Mouse (Mus musculus): ENCODE results near the gene D630023F18Rik. TPM values are rescaled to one million over a fixed set of nuclear protein-coding genes. Genes with fewer than 3 reads are reported as not detected.

Gene D630023F18Rik
- polyA plus RNA-seq, 1 experiment from 2014 or later = 0.64 TPM

- Histone ChIP-seq H3K9ac (ENCODE audit: low read depth, low read length) (no peak overlapping the region), H3K27me3 (replicated peaks; ENCODE audit: control insufficient read depth, insufficient read depth, low read length) (no peaks in the 10 kb centered on the region), H3K36me3 (ENCODE audit: control insufficient read depth, insufficient read depth, low read length) (no peaks in the 10 kb centered on the region), H3K9me3 (ENCODE audit: control insufficient read depth, low read length) (no peaks in the 10 kb centered on the region), H3K4me2 (ENCODE audit: low read depth, low read length) (no peak overlapping the region), H3K4me1 (ENCODE audit: control insufficient read depth, insufficient read depth, low read length) (no peaks in the 10 kb centered on the region), H3K27ac (replicated peaks; ENCODE audit: low read depth, low read length) (no peak overlapping the region), H3K4me3 (ENCODE audit: low read depth, low read length) (no peak overlapping the region)
- 83% methylated on average over 5 of the region's 5 CpGs for WGBS
- ATAC-seq (ENCODE audit: low read depth) = no peak
- DNase-seq (ENCODE audit: low spot score) = no peak
These were observed 24.3 kb upstream of the D630023F18Rik start for GRCm38 (mm10) chr1:65147326-65147725.

DNA sequence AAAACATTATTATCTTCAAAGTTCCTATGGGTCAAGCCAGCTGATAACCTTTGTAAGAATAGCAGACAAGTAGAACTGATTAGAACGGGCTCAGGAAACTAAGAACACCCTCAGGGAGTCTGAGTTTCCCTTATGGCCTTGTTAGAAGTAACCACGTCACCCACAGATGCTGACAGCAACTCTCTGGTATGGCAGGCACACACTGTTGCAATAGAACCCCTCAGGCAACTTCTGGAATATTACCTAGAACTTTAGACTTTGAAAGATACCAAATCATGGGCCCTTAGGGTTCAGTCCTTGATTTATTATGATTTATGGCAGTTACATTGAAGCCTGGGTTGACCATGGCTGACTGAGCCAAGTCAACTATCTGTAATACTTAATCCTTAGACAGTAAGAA is 23.6 kb upstream of the D630023F18Rik start:
- H3K9me3 ChIP-seq (ENCODE audit: control insufficient read depth, low read length) = no peaks in the 10 kb centered on the region
- 49% methylated on average over 2 of the region's 2 CpGs for WGBS
- ATAC-seq (ENCODE audit: low read depth) (no peak), DNase-seq (ENCODE audit: low spot score) (no peak)
- H3K9ac ChIP-seq (ENCODE audit: low read depth, low read length) = no peak overlapping the region
- H3K27ac ChIP-seq (replicated peaks; ENCODE audit: low read depth, low read length) = no peak overlapping the region
- no peaks in the 10 kb centered on the region for H3K4me1 ChIP-seq (ENCODE audit: control insufficient read depth, insufficient read depth, low read length)
- no peaks in the 10 kb centered on the region for H3K27me3 ChIP-seq (replicated peaks; ENCODE audit: control insufficient read depth, insufficient read depth, low read length)
- H3K4me2 ChIP-seq (ENCODE audit: low read depth, low read length) = no peak overlapping the region
- no peaks in the 10 kb centered on the region for H3K36me3 ChIP-seq (ENCODE audit: control insufficient read depth, insufficient read depth, low read length)
- H3K4me3 ChIP-seq (ENCODE audit: low read depth, low read length) = no peak overlapping the region

- DNase-seq (ENCODE audit: low spot score) = no peak
- Histone ChIP-seq H3K4me3 (ENCODE audit: low read depth, low read length) (no peak overlapping the region), H3K4me2 (ENCODE audit: low read depth, low read length) (no peak overlapping the region), H3K27ac (replicated peaks; ENCODE audit: low read depth, low read length) (no peak overlapping the region), H3K27me3 (replicated peaks; ENCODE audit: control insufficient read depth, insufficient read depth, low read length) (no peaks in the 10 kb centered on the region), H3K9me3 (ENCODE audit: control insufficient read depth, low read length) (no peaks in the 10 kb centered on the region), H3K36me3 (ENCODE audit: control insufficient read depth, insufficient read depth, low read length) (no peaks in the 10 kb centered on the region), H3K9ac (ENCODE audit: low read depth, low read length) (no peak overlapping the region), H3K4me1 (ENCODE audit: control insufficient read depth, insufficient read depth, low read length) (no peaks in the 10 kb centered on the region)
- ATAC-seq (ENCODE audit: low read depth) = no peak
- WGBS = 71% methylated on average over 2 of the region's 2 CpGs
These were observed 21.8 kb upstream of the D630023F18Rik start for GRCm38 (mm10) chr1:65144783-65145182.

GRCm38 (mm10) chr1:65137560-65137959 is 14.5 kb upstream of the D630023F18Rik start:
- Histone ChIP-seq H3K27me3 (replicated peaks; ENCODE audit: control insufficient read depth, insufficient read depth, low read length) (no peaks in the 10 kb centered on the region), H3K36me3 (ENCODE audit: control insufficient read depth, insufficient read depth, low read length) (no peaks in the 10 kb centered on the region), H3K27ac (replicated peaks; ENCODE audit: low read depth, low read length) (no peak overlapping the region), H3K4me2 (ENCODE audit: low read depth, low read length) (no peak overlapping the region), H3K4me3 (ENCODE audit: low read depth, low read length) (no peak overlapping the region), H3K9ac (ENCODE audit: low read depth, low read length) (no peak overlapping the region), H3K4me1 (ENCODE audit: control insufficient read depth, insufficient read depth, low read length) (no peaks in the 10 kb centered on the region), H3K9me3 (ENCODE audit: control insufficient read depth, low read length) (no peaks in the 10 kb centered on the region)
- ATAC-seq (ENCODE audit: low read depth) (no peak), DNase-seq (ENCODE audit: low spot score) (no peak)
- 79% methylated on average over 6 of the region's 6 CpGs for WGBS

GRCm38 (mm10) chr1:65132833-65133232 is 9.8 kb upstream of the D630023F18Rik start:
- ATAC-seq (ENCODE audit: low read depth) (no peak), DNase-seq (ENCODE audit: low spot score) (no peak)
- H3K9me3 ChIP-seq (ENCODE audit: control insufficient read depth, low read length) = no peaks in the 10 kb centered on the region
- no peaks in the 10 kb centered on the region for H3K36me3 ChIP-seq (ENCODE audit: control insufficient read depth, insufficient read depth, low read length)
- H3K4me2 ChIP-seq (ENCODE audit: low read depth, low read length) = no peak overlapping the region
- no peak overlapping the region for H3K9ac ChIP-seq (ENCODE audit: low read depth, low read length)
- no peak overlapping the region for H3K4me3 ChIP-seq (ENCODE audit: low read depth, low read length)
- no peak overlapping the region for H3K27ac ChIP-seq (replicated peaks; ENCODE audit: low read depth, low read length)
- H3K4me1 ChIP-seq (ENCODE audit: control insufficient read depth, insufficient read depth, low read length) = no peaks in the 10 kb centered on the region
- 87% methylated on average over 1 of the region's 1 CpGs for WGBS
- H3K27me3 ChIP-seq (replicated peaks; ENCODE audit: control insufficient read depth, insufficient read depth, low read length) = no peaks in the 10 kb centered on the region

DNA sequence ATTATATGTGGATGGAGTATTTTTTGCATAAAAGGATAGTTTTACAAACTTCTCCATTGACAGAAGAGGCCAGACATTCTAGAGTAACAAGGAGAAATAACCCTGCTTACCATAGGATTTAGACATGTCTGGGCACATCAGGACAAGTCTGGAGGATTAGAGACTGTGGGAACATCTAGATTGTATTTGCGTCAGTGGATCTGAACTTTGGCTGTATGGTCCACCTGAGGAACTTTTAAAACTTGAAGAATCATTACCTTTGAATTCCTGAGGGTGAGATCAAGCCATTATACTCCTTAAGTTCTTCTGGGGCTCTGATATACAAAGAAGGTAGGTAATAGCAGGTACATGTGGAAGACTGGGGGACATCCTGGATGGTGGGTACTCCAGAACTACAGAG is 8.7 kb upstream of the D630023F18Rik start:
- H3K9ac ChIP-seq (ENCODE audit: low read depth, low read length) = no peak overlapping the region
- no peak for DNase-seq (ENCODE audit: low spot score)
- H3K27ac ChIP-seq (replicated peaks; ENCODE audit: low read depth, low read length) = no peak overlapping the region
- no peaks in the 10 kb centered on the region for H3K4me1 ChIP-seq (ENCODE audit: control insufficient read depth, insufficient read depth, low read length)
- H3K9me3 ChIP-seq (ENCODE audit: control insufficient read depth, low read length) = no peaks in the 10 kb centered on the region
- WGBS = 81% methylated on average over 1 of the region's 1 CpGs
- no peak for ATAC-seq (ENCODE audit: low read depth)
- H3K36me3 ChIP-seq (ENCODE audit: control insufficient read depth, insufficient read depth, low read length) = no peaks in the 10 kb centered on the region
- no peaks in the 10 kb centered on the region for H3K27me3 ChIP-seq (replicated peaks; ENCODE audit: control insufficient read depth, insufficient read depth, low read length)
- H3K4me2 ChIP-seq (ENCODE audit: low read depth, low read length) = no peak overlapping the region
- H3K4me3 ChIP-seq (ENCODE audit: low read depth, low read length) = no peak overlapping the region

GRCm38 (mm10) chr1:65130226-65130625 is 7.2 kb upstream of the D630023F18Rik start:
- H3K4me3 ChIP-seq (ENCODE audit: low read depth, low read length) = no peak overlapping the region
- DNase-seq (ENCODE audit: low spot score) (no peak), ATAC-seq (ENCODE audit: low read depth) (no peak)
- no peak overlapping the region for H3K4me2 ChIP-seq (ENCODE audit: low read depth, low read length)
- H3K9me3 ChIP-seq (ENCODE audit: control insufficient read depth, low read length) = no peaks in the 10 kb centered on the region
- no peaks in the 10 kb centered on the region for H3K4me1 ChIP-seq (ENCODE audit: control insufficient read depth, insufficient read depth, low read length)
- H3K27me3 ChIP-seq (replicated peaks; ENCODE audit: control insufficient read depth, insufficient read depth, low read length) = no peaks in the 10 kb centered on the region
- 74% methylated on average over 3 of the region's 3 CpGs for WGBS
- no peak overlapping the region for H3K9ac ChIP-seq (ENCODE audit: low read depth, low read length)
- H3K36me3 ChIP-seq (ENCODE audit: control insufficient read depth, insufficient read depth, low read length) = no peaks in the 10 kb centered on the region
- H3K27ac ChIP-seq (replicated peaks; ENCODE audit: low read depth, low read length) = no peak overlapping the region

GRCm38 (mm10) chr1:65129634-65130180 is 6.7 kb upstream of the D630023F18Rik start:
- no peak overlapping the region for H3K4me2 ChIP-seq (ENCODE audit: low read depth, low read length)
- 75% methylated on average over 3 of the region's 3 CpGs for WGBS
- H3K36me3 ChIP-seq (ENCODE audit: control insufficient read depth, insufficient read depth, low read length) = no peaks in the 10 kb centered on the region
- no peak for ATAC-seq (ENCODE audit: low read depth)
- H3K4me1 ChIP-seq (ENCODE audit: control insufficient read depth, insufficient read depth, low read length) = no peaks in the 10 kb centered on the region
- no peak overlapping the region for H3K9ac ChIP-seq (ENCODE audit: low read depth, low read length)
- no peaks in the 10 kb centered on the region for H3K9me3 ChIP-seq (ENCODE audit: control insufficient read depth, low read length)
- DNase-seq (ENCODE audit: low spot score) = no peak
- H3K4me3 ChIP-seq (ENCODE audit: low read depth, low read length) = no peak overlapping the region
- no peaks in the 10 kb centered on the region for H3K27me3 ChIP-seq (replicated peaks; ENCODE audit: control insufficient read depth, insufficient read depth, low read length)
- H3K27ac ChIP-seq (replicated peaks; ENCODE audit: low read depth, low read length) = no peak overlapping the region

DNA sequence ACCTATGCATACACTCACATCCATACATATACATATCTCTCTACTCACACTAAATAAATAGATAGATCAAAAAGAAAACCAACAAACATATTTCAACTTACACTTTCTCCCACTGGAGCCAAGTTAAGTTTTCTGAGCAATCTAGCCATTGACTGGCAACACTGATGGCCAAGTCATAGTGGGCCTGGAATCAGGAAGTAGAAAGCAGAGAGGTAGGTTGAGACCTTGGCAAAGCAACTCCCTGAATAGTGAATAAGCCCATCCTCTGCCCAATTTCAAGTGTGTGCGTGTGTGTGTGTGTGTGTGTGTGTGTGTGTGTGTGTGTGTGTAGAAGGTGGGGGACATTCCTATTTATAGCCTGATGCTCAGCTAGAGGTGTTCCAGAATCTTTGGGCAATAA is 3.6 kb downstream of the D630023F18Rik start, which contains the start of gene Gm28845:
TSS of gene Gm28845 (minus strand) at position 121 of the 400 bp plus-strand sequence.
- H3K27ac ChIP-seq (replicated peaks; ENCODE audit: low read depth, low read length) = no peak within 1 kb of the TSS
- no peaks in the 10 kb centered on the region for H3K36me3 ChIP-seq (ENCODE audit: control insufficient read depth, insufficient read depth, low read length)
- 100% methylated on average over 1 of the region's 1 CpGs for WGBS
- no peak within 1 kb of the TSS for H3K4me2 ChIP-seq (ENCODE audit: low read depth, low read length)
- H3K4me3 ChIP-seq (ENCODE audit: low read depth, low read length) = no peak within 1 kb of the TSS
- H3K4me1 ChIP-seq (ENCODE audit: control insufficient read depth, insufficient read depth, low read length) = no peaks in the 10 kb centered on the region
- no peaks in the 10 kb centered on the region for H3K27me3 ChIP-seq (replicated peaks; ENCODE audit: control insufficient read depth, insufficient read depth, low read length)
- ATAC-seq (ENCODE audit: low read depth) = no peak
- no peak within 1 kb of the TSS for H3K9ac ChIP-seq (ENCODE audit: low read depth, low read length)
- H3K9me3 ChIP-seq (ENCODE audit: control insufficient read depth, low read length) = no peaks in the 10 kb centered on the region
- DNase-seq (ENCODE audit: low spot score) = no peak

Data from embryonic facial prominence, embryonic 14.5 days (tissue).